Mouse (Mus musculus) hindbrain, embryonic 10.5 days (tissue): ENCODE data around the gene Ubap2. TPM values are rescaled to one million over a fixed set of nuclear protein-coding genes. Genes with fewer than 3 reads are reported as not detected.

Source experiments
- DNase-seq: peaks from one replicate; pipeline ENCODE4 v3.0.0-alpha.2; 2017; ENCODE audit warnings: low spot score
- H3K27ac ChIP-seq: fragments of 300-500 bp; sonication (generic); 2 replicates; pipeline ENCODE4 v1.5.1; 2016; ENCODE audit warnings: mild to moderate bottlenecking, moderate library complexity
- H3K27me3 ChIP-seq: fragments of 300-500 bp; sonication (generic); 2 replicates; pipeline ENCODE4 v1.6.1; 2016; ENCODE audit warnings: mild to moderate bottlenecking; ENCODE audit not compliant: poor library complexity, insufficient read depth, severe bottlenecking
- H3K36me3 ChIP-seq: fragments of 300-500 bp; sonication (generic); 2 replicates; pipeline ENCODE4 v1.6.1; 2016; ENCODE audit warnings: mild to moderate bottlenecking, moderate library complexity
- H3K4me1 ChIP-seq: fragments of 300-500 bp; sonication (generic); replicated peaks from 2 replicates; pipeline ENCODE4 v1.6.1; 2016; ENCODE audit warnings: mild to moderate bottlenecking
- H3K4me3 ChIP-seq: fragments of 300-500 bp; sonication (generic); 2 replicates; pipeline ENCODE4 v1.5.1; 2016; ENCODE audit warnings: mild to moderate bottlenecking, moderate library complexity
- H3K9me3 ChIP-seq: fragments of 300-500 bp; sonication (generic); 2 replicates; pipeline ENCODE4 v1.6.1; 2016; ENCODE audit warnings: mild to moderate bottlenecking, moderate library complexity
- WGBS: fragments of 180-500 bp; shearing (Covaris S2); methylation state at CpG from one replicate; pipeline ENCODE4 v1.1.7; 2016; 5-methylcytosine and 5-hydroxymethylcytosine counted together
- polyA plus RNA-seq: library from polyadenylated mRNA; unstranded; fragments of >200 nt; fragmentation: Nextera tagmentation; extraction: Ambion mirVana; gene quantifications from 2 replicates; pipeline ENCODE4 v1.2.1, GENCODE M21; 2016

The Ubap2 gene
- 85.8 and 89.3 TPM in 2 replicates for polyA plus RNA-seq

- H3K27ac ChIP-seq = peak within 1 kb of the TSS; percentile 97
- H3K36me3 ChIP-seq = peaks cover 21% of the 10 kb centered on the region
- H3K9me3 ChIP-seq = no peaks in the 10 kb centered on the region
- peaks cover 27% of the 10 kb centered on the region for H3K4me1 ChIP-seq
- peak within 1 kb of the TSS; percentile 84 for H3K4me3 ChIP-seq
- peak; percentile 96 for DNase-seq
- under 1% methylated on average over 60 of the region's 60 CpGs for WGBS
- no peaks in the 10 kb centered on the region for H3K27me3 ChIP-seq
Observed at GRCm38 (mm10) chr4:41274980-41275850, at the start of gene Ubap2. Gene Ubap2, minus strand, starts transcription at chr4:41275144.

DNA sequence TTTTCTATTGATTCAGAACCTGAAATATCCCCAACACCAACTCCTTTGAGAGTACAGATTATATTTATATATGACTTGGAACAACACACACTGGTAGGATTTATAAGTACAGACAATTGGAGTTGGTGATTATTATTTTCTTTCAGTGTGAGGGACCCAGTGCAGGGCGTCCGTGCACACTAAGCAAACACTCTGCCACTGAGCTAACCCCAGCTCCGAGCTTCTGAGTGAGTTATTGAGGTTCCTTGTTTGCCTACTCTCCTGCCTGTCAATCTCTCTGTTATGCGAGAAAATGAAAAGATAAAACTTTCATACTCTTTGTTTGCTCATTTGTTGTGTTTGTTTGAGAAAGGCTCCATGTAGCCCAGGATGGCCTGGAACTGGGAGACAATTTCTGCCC, 46.0 kb upstream of the Ubap2 start:
- no peak overlapping the region for H3K27ac ChIP-seq
- DNase-seq = no peak
- no peaks in the 10 kb centered on the region for H3K9me3 ChIP-seq
- no peaks in the 10 kb centered on the region for H3K27me3 ChIP-seq
- WGBS = 78% methylated on average over 4 of the region's 4 CpGs
- 0 out of 2 replicates have a peak, but pooled peaks cover 4% of the 10 kb centered on the region for H3K4me1 ChIP-seq
- H3K36me3 ChIP-seq = no peaks in the 10 kb centered on the region
- no peak overlapping the region for H3K4me3 ChIP-seq

- no peaks in the 10 kb centered on the region for H3K9me3 ChIP-seq
- no peak for DNase-seq
- H3K4me3 ChIP-seq = no peak overlapping the region
- no peaks in the 10 kb centered on the region; the same call in 1 of the 2 replicates for H3K36me3 ChIP-seq
- no peak overlapping the region for H3K27ac ChIP-seq
- H3K4me1 ChIP-seq = peaks cover 19% of the 10 kb centered on the region
- 90% methylated on average over 5 of the region's 5 CpGs for WGBS
- no peaks in the 10 kb centered on the region for H3K27me3 ChIP-seq
Observed at GRCm38 (mm10) chr4:41318267-41318666, 43.3 kb upstream of the Ubap2 start.

- H3K4me1 ChIP-seq = peaks cover 25% of the 10 kb centered on the region
- H3K27ac ChIP-seq = peak overlapping the region; percentile 93
- 62% methylated on average over 8 of the region's 8 CpGs for WGBS
- DNase-seq = no peak
- H3K36me3 ChIP-seq = peaks cover 29% of the 10 kb centered on the region
- no peaks in the 10 kb centered on the region for H3K9me3 ChIP-seq
- H3K27me3 ChIP-seq = no peaks in the 10 kb centered on the region
- peak overlapping the region; percentile 94 for H3K4me3 ChIP-seq
Observed at GRCm38 (mm10) chr4:41315173-41315572, 40.2 kb upstream of the Ubap2 start.

- Histone ChIP-seq H3K27ac (peak within 1 kb of the TSS; percentile 93), H3K36me3 (peaks cover 36% of the 10 kb centered on the region), H3K9me3 (no peaks in the 10 kb centered on the region), H3K4me1 (peaks cover 23% of the 10 kb centered on the region), H3K4me3 (peak within 1 kb of the TSS; percentile 94), H3K27me3 (no peaks in the 10 kb centered on the region)
- DNase-seq = peak; percentile 94
- WGBS = under 1% methylated on average over 70 of the region's 70 CpGs
Observed at GRCm38 (mm10) chr4:41314141-41315129, 39.5 kb upstream of the Ubap2 start, which contains the start of gene Dcaf12. Gene Dcaf12, minus strand, starts transcription at chr4:41314889.

- peak overlapping the region; percentile 93 for H3K27ac ChIP-seq
- H3K27me3 ChIP-seq = no peaks in the 10 kb centered on the region
- H3K4me3 ChIP-seq = peak overlapping the region; percentile 94
- DNase-seq = peak; percentile 16
- WGBS = 21% methylated on average over 14 of the region's 14 CpGs
- H3K9me3 ChIP-seq = no peaks in the 10 kb centered on the region
- H3K36me3 ChIP-seq = peaks cover 43% of the 10 kb centered on the region
- peaks cover 23% of the 10 kb centered on the region for H3K4me1 ChIP-seq
Observed at GRCm38 (mm10) chr4:41313722-41314121, 38.8 kb upstream of the Ubap2 start.

DNA sequence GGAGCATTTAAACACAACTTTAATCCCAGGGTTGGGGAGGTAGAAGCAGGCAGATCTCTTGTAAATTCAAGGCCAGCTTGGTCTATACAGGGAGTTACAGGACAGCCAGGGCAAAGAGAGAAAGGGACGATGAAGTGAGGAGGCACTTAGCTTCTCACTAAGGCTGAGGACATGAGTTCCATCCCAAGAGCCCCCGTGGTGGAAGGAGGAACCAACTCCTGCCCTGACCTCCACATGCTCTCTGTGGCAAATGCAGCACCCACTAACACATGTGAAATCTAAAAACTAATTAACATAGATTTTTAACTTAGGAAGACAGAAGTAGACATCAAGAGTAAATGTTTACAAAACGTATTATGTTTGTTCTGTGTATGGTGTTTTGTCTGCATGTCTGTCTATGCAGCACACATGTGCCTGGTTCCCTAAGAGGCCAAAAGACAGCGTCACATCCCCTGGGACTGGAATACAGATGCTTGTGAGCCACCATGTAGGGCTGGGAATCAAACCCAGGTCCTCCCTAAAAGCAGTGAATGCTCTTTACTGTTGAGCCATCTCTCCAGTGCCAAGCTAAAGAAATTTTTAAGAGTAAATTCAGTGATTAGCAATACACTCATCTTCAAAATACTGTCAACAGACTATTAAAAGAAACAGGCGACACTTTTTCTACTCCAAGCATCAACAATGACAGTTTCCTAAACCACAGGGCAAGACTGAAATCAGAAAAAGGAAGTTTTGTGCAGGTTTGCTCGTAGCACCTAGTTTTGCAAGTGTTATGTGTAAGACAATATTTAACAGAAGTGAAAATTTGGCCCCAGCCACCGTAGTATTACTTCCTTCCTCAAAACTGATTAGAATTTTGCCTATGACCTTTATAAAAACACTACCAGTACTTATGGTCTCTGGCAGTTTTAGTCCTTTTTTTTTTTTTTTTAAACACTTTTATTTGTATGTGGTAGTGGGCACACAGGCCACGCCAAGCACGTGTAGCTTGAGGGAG, 35.9 kb upstream of the Ubap2 start:
- WGBS = 89% methylated on average over 9 of the region's 9 CpGs
- no peaks in the 10 kb centered on the region for H3K9me3 ChIP-seq
- no peak overlapping the region for H3K27ac ChIP-seq
- no peak for DNase-seq
- no peak overlapping the region for H3K4me3 ChIP-seq
- H3K36me3 ChIP-seq = peaks cover 72% of the 10 kb centered on the region
- H3K4me1 ChIP-seq = peaks cover 23% of the 10 kb centered on the region
- H3K27me3 ChIP-seq = no peaks in the 10 kb centered on the region

GRCm38 (mm10) chr4:41307406-41307805, 32.5 kb upstream of the Ubap2 start:
- H3K27ac ChIP-seq = no peak overlapping the region

GRCm38 (mm10) chr4:41304302-41304701, 29.4 kb upstream of the Ubap2 start:
- Histone ChIP-seq H3K9me3 (no peaks in the 10 kb centered on the region), H3K27me3 (no peaks in the 10 kb centered on the region), H3K27ac (no peak overlapping the region), H3K4me1 (no peaks in the 10 kb centered on the region), H3K4me3 (no peak overlapping the region), H3K36me3 (peaks cover 90% of the 10 kb centered on the region)
- no peak for DNase-seq
- WGBS = 70% methylated on average over 3 of the region's 3 CpGs

More at GRCm38 (mm10) chr4:41307406-41307805, 32.5 kb upstream of the Ubap2 start:
- Histone ChIP-seq H3K9me3 (no peaks in the 10 kb centered on the region), H3K4me1 (0 out of 2 replicates have a peak, but pooled peaks cover 2% of the 10 kb centered on the region), H3K27me3 (no peaks in the 10 kb centered on the region), H3K4me3 (no peak overlapping the region), H3K36me3 (peaks cover 90% of the 10 kb centered on the region)
- no peak for DNase-seq
- WGBS = 86% methylated on average over 6 of the region's 6 CpGs

DNA sequence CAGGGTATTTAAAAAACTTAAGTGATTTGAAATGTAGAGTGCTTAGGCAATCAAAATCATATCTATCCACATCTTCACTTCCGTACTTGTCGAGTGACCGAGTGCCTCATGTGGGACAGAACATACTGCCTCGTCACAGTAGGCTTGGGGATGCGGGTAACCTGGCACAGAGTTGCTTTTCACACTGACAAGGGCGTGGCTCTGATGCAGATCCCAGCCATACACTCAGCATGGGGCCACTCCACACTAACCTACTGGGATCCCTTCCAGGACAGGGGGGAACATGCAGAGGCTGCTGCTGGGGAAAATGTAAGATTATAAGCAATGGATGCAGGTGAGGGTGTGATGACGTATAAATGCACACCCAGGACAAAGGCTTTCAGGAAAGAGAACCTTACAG, 28.7 kb upstream of the Ubap2 start:
- no peak overlapping the region for H3K27ac ChIP-seq
- H3K36me3 ChIP-seq = peaks cover 90% of the 10 kb centered on the region
- H3K4me1 ChIP-seq = no peaks in the 10 kb centered on the region
- no peaks in the 10 kb centered on the region for H3K9me3 ChIP-seq
- no peak for DNase-seq
- H3K27me3 ChIP-seq = no peaks in the 10 kb centered on the region
- no peak overlapping the region for H3K4me3 ChIP-seq
- WGBS = 91% methylated on average over 7 of the region's 7 CpGs

DNA sequence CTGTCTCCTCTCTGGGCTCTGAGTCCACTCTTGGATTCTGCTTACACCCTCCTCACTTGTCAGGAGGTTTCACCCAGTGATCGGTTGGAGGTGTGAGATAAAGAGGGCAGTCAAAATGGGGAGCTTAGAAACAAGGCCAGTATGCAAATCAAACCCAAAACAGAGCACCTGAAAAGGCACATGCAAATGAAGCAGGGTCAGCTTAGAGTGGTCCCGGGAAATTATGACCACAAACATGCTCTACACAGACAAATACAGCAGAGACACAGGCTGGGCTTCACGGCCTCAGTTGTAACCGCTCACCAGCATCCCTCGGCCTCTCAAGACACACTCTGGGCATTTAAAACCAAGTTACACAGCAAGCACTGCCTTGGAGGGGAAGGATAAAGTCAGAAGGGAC, 24.0 kb upstream of the Ubap2 start:
- WGBS = 90% methylated on average over 5 of the region's 5 CpGs
- Histone ChIP-seq H3K27me3 (no peaks in the 10 kb centered on the region), H3K36me3 (peaks cover 99% of the 10 kb centered on the region), H3K9me3 (no peaks in the 10 kb centered on the region), H3K4me1 (no peaks in the 10 kb centered on the region), H3K27ac (no peak overlapping the region), H3K4me3 (no peak overlapping the region)
- no peak for DNase-seq

DNA sequence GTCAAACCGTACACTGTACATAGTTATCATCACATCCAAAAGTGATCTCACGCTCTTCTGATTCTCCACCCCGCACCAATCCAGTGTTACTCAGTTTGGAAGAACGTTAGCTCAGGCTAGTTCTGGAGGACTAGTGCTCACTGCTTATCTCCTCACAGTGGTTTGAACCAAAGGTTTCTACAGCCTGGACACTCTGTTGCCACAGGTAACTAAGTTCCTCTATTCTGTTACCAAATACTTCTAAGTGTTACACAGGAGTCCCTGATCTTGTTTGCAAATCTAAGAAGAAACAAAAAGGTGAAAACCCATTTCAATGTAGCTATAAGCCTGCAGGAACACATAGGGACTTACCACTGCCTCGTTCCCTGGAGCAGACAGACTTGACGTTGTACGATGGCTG, 21.0 kb upstream of the Ubap2 start:
- no peaks in the 10 kb centered on the region for H3K9me3 ChIP-seq
- peaks cover 100% of the 10 kb centered on the region for H3K36me3 ChIP-seq
- no peaks in the 10 kb centered on the region for H3K4me1 ChIP-seq
- 96% methylated on average over 7 of the region's 7 CpGs for WGBS
- no peak overlapping the region for H3K4me3 ChIP-seq
- no peak overlapping the region for H3K27ac ChIP-seq
- H3K27me3 ChIP-seq = no peaks in the 10 kb centered on the region
- no peak for DNase-seq
